Mouse (Mus musculus) kidney, postnatal 0 days (tissue): ENCODE data around the gene Dpagt1. TPM values are rescaled to one million over a fixed set of nuclear protein-coding genes. Genes with fewer than 3 reads are reported as not detected.

Experiments
- ATAC-seq: fragments of 200-750 bp; cut with Nextera tagmentation; replicated peaks from 2 replicates; pipeline ENCODE4 v1.8.0; 2017; ENCODE audit warnings: low read depth, moderate number of reproducible peaks, moderate TSS enrichment, moderate library complexity; ENCODE audit not compliant: low FRiP score
- DNase-seq: peaks from one replicate; pipeline ENCODE4 v3.0.0-alpha.2; 2016; ENCODE audit warnings: low spot score
- H3K27ac ChIP-seq: fragments of 300-500 bp; sonication (generic); 2 replicates; pipeline ENCODE4 v1.5.1; 2014; ENCODE audit warnings: mild to moderate bottlenecking
- H3K27me3 ChIP-seq: fragments of 300-500 bp; sonication (generic); 2 replicates; pipeline ENCODE4 v1.6.1; 2014; ENCODE audit warnings: low read length, mixed read lengths; ENCODE audit not compliant: insufficient read depth
- H3K36me3 ChIP-seq: fragments of 300-500 bp; sonication (generic); 2 replicates; pipeline ENCODE4 v1.6.1; 2014; ENCODE audit warnings: low read length, mixed read lengths; ENCODE audit not compliant: insufficient read depth
- H3K4me1 ChIP-seq: fragments of 300-500 bp; sonication (generic); replicated peaks from 2 replicates; pipeline ENCODE4 v1.6.1; 2014; ENCODE audit warnings: antibody characterized with exemption, low read length, mixed read lengths; ENCODE audit not compliant: insufficient read depth
- H3K4me2 ChIP-seq: fragments of 300-500 bp; sonication (generic); 2 replicates; pipeline ENCODE4 v1.6.1; 2014; ENCODE audit warnings: mild to moderate bottlenecking, low read length, moderate library complexity, mixed read lengths
- H3K4me3 ChIP-seq: fragments of 300-500 bp; sonication (generic); replicated peaks from 2 replicates; pipeline ENCODE4 v1.5.1; 2014; ENCODE audit warnings: low read depth, low read length
- H3K9ac ChIP-seq: fragments of 300-500 bp; sonication (generic); 2 replicates; pipeline ENCODE4 v1.6.1; 2014; ENCODE audit warnings: low read depth, low read length
- H3K9me3 ChIP-seq: fragments of 300-500 bp; sonication (generic); replicated peaks from 2 replicates; pipeline ENCODE4 v1.6.1; 2016; ENCODE audit warnings: low read length, inconsistent platforms, mixed read lengths
- CTCF ChIP-seq: IDR thresholded peaks from 2 replicates; pipeline ENCODE4 v1.5.1; 2016; ENCODE audit warnings: antibody characterized with exemption, low read depth, mild to moderate bottlenecking, moderate library complexity
- WGBS: fragments of 180-500 bp; shearing (Covaris S2); extraction: QIAGEN DNeasy Blood & Tissue Kit; methylation state at CpG from one replicate; pipeline ENCODE4 v1.1.7; 2014; 5-methylcytosine and 5-hydroxymethylcytosine counted together
- polyA plus RNA-seq: library from polyadenylated mRNA; unstranded; fragments of >200 nt; fragmentation: Nextera tagmentation; extraction: Ambion mirVana; gene quantifications from 2 replicates; pipeline ENCODE4 v1.2.1, GENCODE M21; 2015

Gene Dpagt1
- polyA plus RNA-seq, 1 experiment from 2014 or later: 32.2 TPM

- Histone ChIP-seq H3K27ac (0 out of 2 replicates have a peak overlapping the region, but pooled peaks have one; percentile 94), H3K9me3 (no peaks in the 10 kb centered on the region), H3K4me3 (peak overlapping the region; percentile 76), H3K4me2 (peak overlapping the region; percentile 80), H3K27me3 (no peaks in the 10 kb centered on the region), H3K4me1 (peaks cover 8% of the 10 kb centered on the region; the same call in 1 of the 2 replicates), H3K9ac (no peak overlapping the region), H3K36me3 (0 out of 2 replicates have a peak, but pooled peaks cover 19% of the 10 kb centered on the region)
- DNase-seq: no peak
- TF ChIP-seq CTCF: no peak
- WGBS: 88% methylated on average over 5 of the region's 5 CpGs
- ATAC-seq: no peak
Observed at GRCm38 (mm10) chr9:44327926-44328325, 2.1 kb downstream of the Dpagt1 start.

- no peak overlapping the region for H3K9ac ChIP-seq
- no peak for DNase-seq
- peaks cover 8% of the 10 kb centered on the region; the same call in 1 of the 2 replicates for H3K4me1 ChIP-seq
- 91% methylated on average over 6 of the region's 6 CpGs for WGBS
- no peak for ATAC-seq
- H3K27me3 ChIP-seq: no peaks in the 10 kb centered on the region
- no peaks in the 10 kb centered on the region for H3K9me3 ChIP-seq
- TF ChIP-seq CTCF: no peak
- 0 out of 2 replicates have a peak, but pooled peaks cover 20% of the 10 kb centered on the region for H3K36me3 ChIP-seq
- no peak overlapping the region for H3K4me3 ChIP-seq
- H3K4me2 ChIP-seq: no peak overlapping the region
- H3K27ac ChIP-seq: no peak overlapping the region
Observed at GRCm38 (mm10) chr9:44330736-44331135, 4.9 kb downstream of the Dpagt1 start.

- H3K4me3 ChIP-seq: no peak overlapping the region
- ATAC-seq (no peak), DNase-seq (no peak)
- WGBS: 94% methylated on average over 13 of the region's 13 CpGs
- H3K9ac ChIP-seq: no peak overlapping the region
- H3K4me2 ChIP-seq: no peak overlapping the region
- H3K27me3 ChIP-seq: no peaks in the 10 kb centered on the region
- no peak for TF ChIP-seq CTCF
- H3K9me3 ChIP-seq: no peaks in the 10 kb centered on the region
- H3K36me3 ChIP-seq: peaks cover 25% of the 10 kb centered on the region; the same call in 1 of the 2 replicates
- H3K27ac ChIP-seq: no peak overlapping the region
- H3K4me1 ChIP-seq: peaks cover 7% of the 10 kb centered on the region; the same call in 1 of the 2 replicates
Observed at GRCm38 (mm10) chr9:44332918-44333638, 7.3 kb downstream of the Dpagt1 start.

GRCm38 (mm10) chr9:44334396-44335330, 8.8 kb downstream of the Dpagt1 start, which contains the start of gene H2afx:
H2afx (plus strand) TSS chr9:44334694.
- WGBS: under 1% methylated on average over 88 of the region's 91 CpGs
- peaks cover 26% of the 10 kb centered on the region; the same call in 1 of the 2 replicates for H3K36me3 ChIP-seq
- TF ChIP-seq CTCF: peak; percentile 61

GRCm38 (mm10) chr9:44335331-44336092, 9.7 kb downstream of the Dpagt1 start:
- peaks cover 6% of the 10 kb centered on the region; the same call in 1 of the 2 replicates for H3K4me1 ChIP-seq
- no peak for ATAC-seq
- peak overlapping the region; percentile 90 for H3K4me2 ChIP-seq
- WGBS: under 1% methylated on average over 49 of the region's 50 CpGs
- peaks cover 24% of the 10 kb centered on the region; the same call in 1 of the 2 replicates for H3K36me3 ChIP-seq
- no peak for TF ChIP-seq CTCF
- H3K9me3 ChIP-seq: no peaks in the 10 kb centered on the region
- no peaks in the 10 kb centered on the region for H3K27me3 ChIP-seq
- H3K9ac ChIP-seq: peak overlapping the region; percentile 88
- peak overlapping the region; percentile 90 for H3K27ac ChIP-seq
- DNase-seq: no peak
- H3K4me3 ChIP-seq: peak overlapping the region; percentile 85

More at GRCm38 (mm10) chr9:44334396-44335330, 8.8 kb downstream of the Dpagt1 start, which contains the start of gene H2afx:
- H3K4me1 ChIP-seq: peaks cover 6% of the 10 kb centered on the region; the same call in 1 of the 2 replicates
- H3K9ac ChIP-seq: peak within 1 kb of the TSS; percentile 88
- peak within 1 kb of the TSS; percentile 90 for H3K4me2 ChIP-seq
- peak; percentile 97 for ATAC-seq
- H3K4me3 ChIP-seq: peak within 1 kb of the TSS; percentile 85
- H3K27ac ChIP-seq: peak within 1 kb of the TSS; percentile 90
- no peaks in the 10 kb centered on the region for H3K9me3 ChIP-seq
- no peaks in the 10 kb centered on the region for H3K27me3 ChIP-seq
- peak; percentile 100 for DNase-seq
